Mouse (Mus musculus) embryonic facial prominence, embryonic 12.5 days (tissue): ENCODE results near the gene Otx1. TPM values are rescaled to one million over a fixed set of nuclear protein-coding genes. Genes with fewer than 3 reads are reported as not detected.
A peak's percentile ranks its signal among the peaks of the same experiment; 100 is the strongest.

Source experiments
- ATAC-seq: fragments of 200-750 bp; cut with Nextera tagmentation; 2 replicates; pipeline ENCODE4 v1.8.0; 2017; ENCODE audit not compliant: insufficient number of reproducible peaks, insufficient read depth, low FRiP score, low TSS enrichment
- H3K27ac ChIP-seq: fragments of 300-500 bp; sonication (generic); 2 replicates; pipeline ENCODE4 v1.5.1; 2016; ENCODE audit warnings: mild to moderate bottlenecking
- H3K27me3 ChIP-seq: fragments of 300-500 bp; sonication (generic); 2 replicates; pipeline ENCODE4 v1.6.1; 2016; ENCODE audit warnings: mild to moderate bottlenecking, moderate library complexity
- H3K36me3 ChIP-seq: fragments of 300-500 bp; sonication (generic); 2 replicates; pipeline ENCODE4 v1.6.1; 2016; ENCODE audit warnings: mild to moderate bottlenecking
- H3K4me1 ChIP-seq: fragments of 300-500 bp; sonication (generic); 2 replicates; pipeline ENCODE4 v1.6.1; 2016
- H3K4me2 ChIP-seq: fragments of 300-500 bp; sonication (generic); replicated peaks from 2 replicates; pipeline ENCODE4 v1.6.1; 2016; ENCODE audit warnings: mild to moderate bottlenecking, moderate library complexity
- H3K4me3 ChIP-seq: fragments of 300-500 bp; sonication (generic); 2 replicates; pipeline ENCODE4 v1.5.1; 2016; ENCODE audit warnings: mild to moderate bottlenecking
- H3K9ac ChIP-seq: fragments of 300-500 bp; sonication (generic); 2 replicates; pipeline ENCODE4 v1.6.1; 2016; ENCODE audit warnings: mild to moderate bottlenecking, moderate library complexity
- H3K9me3 ChIP-seq: fragments of 300-500 bp; sonication (generic); 2 replicates; pipeline ENCODE4 v1.6.1; 2016; ENCODE audit warnings: mild to moderate bottlenecking, moderate library complexity
- WGBS: fragments of 180-500 bp; shearing (Covaris S2); methylation state at CpG from one replicate; pipeline ENCODE4 v1.1.7; 2016; 5-methylcytosine and 5-hydroxymethylcytosine counted together
- polyA plus RNA-seq: library from polyadenylated mRNA; unstranded; fragments of >200 nt; fragmentation: Nextera tagmentation; extraction: Ambion mirVana; gene quantifications from 2 replicates; pipeline ENCODE4 v1.2.1, GENCODE M21; 2016

The Otx1 gene
- polyA plus RNA-seq, 1 experiment from 2014 or later = 6.3 TPM

DNA sequence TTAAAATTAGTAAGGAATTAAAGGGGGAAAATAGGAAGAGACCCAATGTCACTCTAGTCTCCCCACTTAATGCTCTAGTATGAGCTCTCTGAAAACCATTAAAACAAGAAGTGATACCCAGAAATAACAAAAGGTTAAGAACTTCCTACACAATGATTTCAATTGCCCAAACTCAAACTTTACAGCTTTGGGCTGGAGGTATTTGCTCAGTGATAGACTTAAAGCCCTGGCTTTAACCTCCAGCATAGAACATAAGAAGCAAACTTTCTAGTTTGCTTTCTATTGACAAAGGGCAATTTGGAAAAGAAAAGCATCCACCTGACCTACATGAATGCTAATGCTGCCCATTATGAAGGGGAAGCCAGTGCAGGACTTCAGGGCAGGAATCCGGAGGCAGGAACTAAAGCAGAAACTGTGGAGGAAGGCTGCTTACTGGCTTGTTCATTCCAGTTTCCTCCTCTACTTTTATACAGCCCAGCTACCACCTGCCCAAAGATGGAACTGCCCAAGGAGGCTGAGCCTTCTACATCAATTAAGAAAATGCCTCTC lies 14.2 kb downstream of the Otx1 start:
- Histone ChIP-seq H3K36me3 (no peaks in the 10 kb centered on the region), H3K4me1 (0 out of 2 replicates have a peak, but pooled peaks cover 3% of the 10 kb centered on the region), H3K4me3 (no peak overlapping the region), H3K27ac (no peak overlapping the region), H3K27me3 (peaks cover 38% of the 10 kb centered on the region), H3K4me2 (no peak overlapping the region), H3K9ac (no peak overlapping the region), H3K9me3 (no peaks in the 10 kb centered on the region)
- ATAC-seq = no peak
- WGBS = 84% methylated on average over 1 of the region's 1 CpGs

DNA sequence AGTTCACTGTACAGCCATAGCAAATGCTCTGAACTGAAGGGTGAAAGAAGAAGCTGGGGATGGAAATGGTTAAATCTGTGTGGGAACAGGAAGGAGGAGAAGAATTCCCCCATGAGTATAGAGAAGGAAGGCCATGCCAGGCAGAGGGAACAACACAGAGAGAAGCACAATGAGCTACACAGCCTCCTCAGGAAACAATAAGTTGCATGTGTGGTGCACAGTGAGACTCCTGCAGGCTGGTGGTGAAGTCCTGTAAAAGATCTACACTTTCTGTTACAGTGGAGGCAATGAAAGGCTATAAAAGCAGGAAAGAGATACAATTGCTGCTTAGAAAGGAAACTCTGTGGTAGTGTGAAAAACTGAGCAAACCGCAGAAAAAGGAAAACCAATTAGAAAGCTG lies 17.6 kb downstream of the Otx1 start:
- H3K9ac ChIP-seq = no peak overlapping the region
- H3K36me3 ChIP-seq = no peaks in the 10 kb centered on the region
- 55% methylated on average over 1 of the region's 1 CpGs for WGBS
- no peak for ATAC-seq
- H3K27me3 ChIP-seq = peaks cover 21% of the 10 kb centered on the region
- no peaks in the 10 kb centered on the region for H3K4me1 ChIP-seq
- H3K27ac ChIP-seq = no peak overlapping the region
- H3K4me3 ChIP-seq = no peak overlapping the region
- no peaks in the 10 kb centered on the region for H3K9me3 ChIP-seq
- H3K4me2 ChIP-seq = no peak overlapping the region

DNA sequence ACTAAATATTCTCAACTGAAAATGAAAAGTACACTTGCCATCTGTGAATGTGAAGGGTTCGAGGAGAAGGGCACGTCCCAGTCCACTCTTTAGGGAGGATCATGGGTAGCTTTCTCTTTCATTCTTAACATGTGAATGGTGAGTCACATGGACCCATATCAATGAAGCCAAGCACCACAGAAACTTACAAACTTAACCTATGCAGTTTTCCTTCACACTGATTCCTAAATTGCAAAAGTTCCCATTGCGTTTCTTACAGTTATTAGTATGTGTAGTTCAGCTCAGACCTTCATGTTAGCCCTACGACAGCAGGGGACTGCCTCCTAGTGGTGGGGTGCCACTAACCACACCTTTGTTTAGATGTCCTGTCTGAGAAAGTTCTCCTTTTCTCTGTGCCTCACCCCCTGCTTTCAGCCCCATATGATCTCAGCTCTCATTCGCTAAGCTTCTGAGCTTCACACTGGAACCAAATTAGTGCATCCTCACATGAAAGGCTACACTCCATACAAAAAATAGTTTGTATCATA lies 28.6 kb downstream of the Otx1 start:
- Histone ChIP-seq H3K36me3 (no peaks in the 10 kb centered on the region), H3K9me3 (no peaks in the 10 kb centered on the region), H3K27ac (no peak overlapping the region), H3K4me2 (no peak overlapping the region), H3K4me3 (no peak overlapping the region), H3K27me3 (no peaks in the 10 kb centered on the region), H3K4me1 (no peaks in the 10 kb centered on the region), H3K9ac (no peak overlapping the region)
- 78% methylated on average over 5 of the region's 5 CpGs for WGBS
- ATAC-seq = peak; percentile 56; the same call in 1 of the 2 replicates

DNA sequence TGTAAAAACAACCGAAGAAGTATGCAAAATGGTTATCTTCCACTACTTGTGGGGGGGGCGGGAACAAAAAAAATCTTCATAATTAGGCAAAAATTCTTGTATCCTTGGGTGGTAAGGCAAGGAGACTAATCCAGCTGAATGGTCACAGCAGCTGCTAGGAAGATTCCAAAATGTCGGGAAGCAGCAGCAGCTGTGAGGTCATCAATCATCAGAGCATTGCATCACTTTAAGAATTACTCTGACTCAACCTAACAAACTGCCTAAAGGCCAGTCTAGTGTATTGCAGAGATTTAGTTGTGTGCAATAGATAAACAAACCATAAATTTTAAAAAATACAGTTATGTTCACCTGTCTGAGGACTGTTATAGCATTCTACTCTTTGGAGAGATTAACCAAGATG lies 29.1 kb downstream of the Otx1 start:
- Histone ChIP-seq H3K9me3 (no peaks in the 10 kb centered on the region), H3K27ac (no peak overlapping the region), H3K4me3 (no peak overlapping the region), H3K4me1 (no peaks in the 10 kb centered on the region), H3K27me3 (no peaks in the 10 kb centered on the region), H3K36me3 (no peaks in the 10 kb centered on the region), H3K4me2 (no peak overlapping the region), H3K9ac (no peak overlapping the region)
- WGBS = 79% methylated on average over 3 of the region's 3 CpGs
- no peak for ATAC-seq

DNA sequence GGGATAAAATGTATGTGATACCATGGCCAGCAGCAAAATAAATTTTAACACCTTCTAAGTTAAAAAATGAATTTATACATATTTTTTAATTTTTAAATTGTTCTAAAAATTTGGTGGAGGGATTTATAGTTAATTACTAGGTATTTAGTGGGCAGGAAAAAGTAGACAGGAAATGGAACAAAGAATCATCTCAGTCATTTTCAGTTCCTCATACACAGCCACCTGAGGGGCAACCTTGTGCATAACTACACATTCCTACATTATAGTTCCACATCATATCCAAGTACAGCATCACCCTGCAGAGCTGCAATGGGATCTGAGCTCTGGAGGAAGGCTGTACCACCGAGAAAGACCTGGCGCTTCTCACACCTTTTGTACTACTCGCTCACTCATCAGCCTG lies 33.8 kb downstream of the Otx1 start:
- H3K27me3 ChIP-seq = no peaks in the 10 kb centered on the region
- H3K27ac ChIP-seq = no peak overlapping the region
- H3K9me3 ChIP-seq = no peaks in the 10 kb centered on the region
- H3K36me3 ChIP-seq = no peaks in the 10 kb centered on the region
- H3K9ac ChIP-seq = no peak overlapping the region
- WGBS = 89% methylated on average over 3 of the region's 3 CpGs
- no peaks in the 10 kb centered on the region for H3K4me1 ChIP-seq
- H3K4me2 ChIP-seq = no peak overlapping the region
- no peak overlapping the region for H3K4me3 ChIP-seq
- ATAC-seq = no peak

DNA sequence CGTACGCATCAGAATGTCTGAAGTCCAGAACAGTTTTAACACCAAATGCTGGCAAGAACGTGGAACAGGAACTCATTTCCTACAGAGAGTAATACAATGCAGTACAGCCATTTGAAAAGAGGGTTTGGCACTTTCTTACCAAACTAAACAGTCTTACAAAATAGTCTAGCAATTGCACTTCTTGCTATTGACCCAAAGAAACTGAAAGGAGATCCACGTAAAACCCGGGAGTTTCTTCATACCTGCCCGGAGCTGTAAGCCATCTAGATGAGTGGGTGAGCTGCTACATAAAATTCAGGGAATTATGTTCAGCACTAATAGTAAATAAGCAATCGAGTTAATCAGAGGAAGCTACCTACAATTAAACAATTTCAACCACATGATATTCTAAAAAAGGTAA lies 47.5 kb downstream of the Otx1 start:
- H3K4me3 ChIP-seq = no peak overlapping the region
- no peaks in the 10 kb centered on the region for H3K9me3 ChIP-seq
- H3K4me2 ChIP-seq = no peak overlapping the region
- H3K9ac ChIP-seq = no peak overlapping the region
- no peaks in the 10 kb centered on the region for H3K27me3 ChIP-seq
- no peak for ATAC-seq
- no peak overlapping the region for H3K27ac ChIP-seq
- no peaks in the 10 kb centered on the region for H3K4me1 ChIP-seq
- 87% methylated on average over 7 of the region's 7 CpGs for WGBS
- H3K36me3 ChIP-seq = no peaks in the 10 kb centered on the region

DNA sequence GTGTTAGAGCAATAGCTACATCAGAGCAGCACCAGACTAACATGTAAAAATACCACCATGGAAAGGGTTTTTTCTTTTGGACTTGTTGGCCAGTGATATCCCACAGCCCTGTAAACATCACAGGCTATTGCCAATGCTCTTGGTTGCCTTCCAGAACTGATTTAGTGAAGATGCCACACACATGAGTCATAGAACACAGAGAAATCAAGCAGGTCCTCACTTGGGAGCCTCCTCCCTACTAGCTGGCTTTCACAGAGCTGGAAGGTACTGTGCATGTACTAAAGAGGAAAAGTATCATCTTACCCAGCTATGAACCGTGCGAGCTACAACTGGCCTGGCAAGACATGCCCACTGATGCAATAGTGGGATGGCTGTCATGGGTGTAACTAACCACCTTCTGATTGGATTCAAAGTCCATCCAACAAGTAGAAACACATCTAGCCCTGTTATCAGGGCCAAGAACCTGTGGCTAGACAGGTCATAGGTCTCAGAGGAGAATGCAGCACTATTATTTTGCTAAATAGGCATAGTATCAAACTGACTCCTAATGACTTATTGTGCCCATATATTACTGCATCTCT lies 51.0 kb downstream of the Otx1 start:
- Histone ChIP-seq H3K9ac (no peak overlapping the region), H3K9me3 (no peaks in the 10 kb centered on the region), H3K27me3 (no peaks in the 10 kb centered on the region), H3K4me2 (no peak overlapping the region), H3K4me3 (no peak overlapping the region), H3K36me3 (no peaks in the 10 kb centered on the region), H3K27ac (no peak overlapping the region), H3K4me1 (no peaks in the 10 kb centered on the region)
- WGBS = 79% methylated on average over 2 of the region's 2 CpGs
- ATAC-seq = no peak

DNA sequence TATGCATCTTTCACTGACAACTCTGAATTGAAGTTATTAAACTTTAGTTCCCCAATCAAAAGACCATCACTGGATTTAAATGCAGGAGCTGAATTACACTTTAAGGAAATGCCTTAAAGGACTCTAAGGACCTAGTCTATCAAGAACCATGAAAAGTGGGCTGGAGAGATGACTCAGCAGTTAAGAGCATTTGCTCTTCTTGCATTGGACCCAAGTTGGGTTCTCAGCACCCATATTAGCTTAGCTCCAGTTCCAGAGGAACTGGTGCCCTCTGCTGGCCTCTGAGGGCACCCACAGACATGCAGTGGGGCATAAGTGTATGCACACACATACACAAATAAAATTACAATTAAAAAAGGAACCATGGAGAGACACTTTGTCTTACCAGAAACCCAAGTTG lies 52.6 kb downstream of the Otx1 start:
- H3K4me1 ChIP-seq = no peaks in the 10 kb centered on the region
- H3K9ac ChIP-seq = no peak overlapping the region
- no peak overlapping the region for H3K4me3 ChIP-seq
- H3K9me3 ChIP-seq = no peaks in the 10 kb centered on the region
- H3K27me3 ChIP-seq = no peaks in the 10 kb centered on the region
- H3K27ac ChIP-seq = no peak overlapping the region
- H3K36me3 ChIP-seq = no peaks in the 10 kb centered on the region
- no peak for ATAC-seq
- H3K4me2 ChIP-seq = no peak overlapping the region
